14 mouse cellular contexts compared by ENCODE assay signal in genomic region chr1:137905566-137905965, GRCm38 (mm10).
DNase-seq lines count a peak whose midpoint lies in the region; ATAC-seq and TF ChIP-seq lines count a peak whose summit lies in the region.
"Had no signal": no experiment of that assay in that cellular context is flagged by ENCODE, and none has a peak within 500 bp of the region (broad histone marks: within the 10 kb centered on the region; RNA-seq: fewer than 3 reads in every experiment).

No protein-coding gene starts in this region.

- DNase-seq in left cerebral cortex, adult 2 months (ENCODE audit: extremely low spot score in 1 of 2, low spot score in 2 of 2) = no peak
- no peak for DNase-seq in left cerebral cortex, postnatal 14 days (ENCODE audit: low spot score in 2 of 2)
- DNase-seq in forebrain, embryonic 14.5 days (ENCODE audit: low spot score) = no peak
- DNase-seq in cerebellum, adult 18-20 months = no peak
- DNase-seq in layer of hippocampus, postnatal 14 days (ENCODE audit: low spot score in 2 of 2) = no peak
- no peak for DNase-seq in ovary, adult 18-20 months (ENCODE audit: low spot score)
- DNase-seq: gastrocnemius, postnatal 36 days; lung, adult 18-20 months; right cerebral cortex, postnatal 25 days had no signal

- no peaks in the 10 kb centered on the region for H3K27me3 ChIP-seq in forebrain, embryonic 14.5 days (replicated peaks; ENCODE audit: control insufficient read depth, insufficient read depth, low read length)
- H3K27me3 ChIP-seq: kidney, embryonic 15.5 days; stomach, embryonic 15.5 days had no signal

- no peaks in the 10 kb centered on the region for H3K9me3 ChIP-seq in forebrain, embryonic 14.5 days (replicated peaks; ENCODE audit: control insufficient read depth, low read length)
- H3K9me3 ChIP-seq: kidney, embryonic 15.5 days; stomach, embryonic 15.5 days had no signal

- H3K9ac ChIP-seq in forebrain, embryonic 14.5 days (ENCODE audit: low read length) = no peak overlapping the region
- H3K9ac ChIP-seq: kidney, embryonic 15.5 days; stomach, embryonic 15.5 days had no signal

- peaks cover 13% of the 10 kb centered on the region for H3K4me1 ChIP-seq in cortical plate, adult 2 months (ENCODE audit: control insufficient read depth, insufficient read depth, low read length)
- H3K4me1 ChIP-seq in forebrain, embryonic 14.5 days (ENCODE audit: control insufficient read depth, insufficient read depth, low read length) = peaks cover 36% of the 10 kb centered on the region
- H3K4me1 ChIP-seq: stomach, embryonic 15.5 days had no signal

- peak overlapping the region; percentile 10; the same call in 1 of the 2 replicates for H3K4me3 ChIP-seq in left cerebral cortex, adult 2 months
- H3K4me3 ChIP-seq in cortical plate, adult 2 months (ENCODE audit: insufficient read depth, low read length) = no peak overlapping the region
- H3K4me3 ChIP-seq in forebrain, embryonic 14.5 days (ENCODE audit: low read depth, low read length) = no peak overlapping the region
- H3K4me3 ChIP-seq: erythroblast, embryonic 14.5 days; kidney, embryonic 15.5 days; stomach, embryonic 15.5 days had no signal

- 0 out of 2 replicates have a peak, but pooled peaks cover 4% of the 10 kb centered on the region for H3K36me3 ChIP-seq in forebrain, embryonic 14.5 days (ENCODE audit: control insufficient read depth, insufficient read depth, low read length)
- H3K36me3 ChIP-seq: stomach, embryonic 15.5 days had no signal

- WGBS in forebrain, embryonic 14.5 days = 61% methylated on average over 5 of the region's 5 CpGs

- TF ChIP-seq POLR2A in cortical plate, adult 2 months (IDR thresholded peaks at IDR 0.05; ENCODE audit: extremely low read depth, insufficient read depth, low read length) = no peak

- peak overlapping the region; percentile 65 for H3K27ac ChIP-seq in left cerebral cortex, adult 2 months
- H3K27ac ChIP-seq in cortical plate, adult 2 months (ENCODE audit: insufficient read depth, low read length) = peak overlapping the region; percentile 53; the same call in 1 of the 2 replicates
- H3K27ac ChIP-seq in forebrain, embryonic 14.5 days (ENCODE audit: low read depth, low read length) = 0 out of 2 replicates have a peak overlapping the region, but pooled peaks have one; percentile 11
- H3K27ac ChIP-seq: kidney, embryonic 15.5 days; stomach, embryonic 15.5 days had no signal

- intact Hi-C loops in left cerebral cortex, adult 2 months (cut with DNase I) = no loop called here
- intact Hi-C loops in left cerebral cortex, postnatal 14 days (cut with DNase I) = no loop called here

- H3K4me2 ChIP-seq in forebrain, embryonic 14.5 days (ENCODE audit: low read length) = peak overlapping the region; percentile 31
- H3K4me2 ChIP-seq: kidney, embryonic 15.5 days; stomach, embryonic 15.5 days had no signal

- ATAC-seq in forebrain, embryonic 14.5 days = no peak
- 0 out of 2 replicates have a peak, but pooled peaks have one; percentile 28 for ATAC-seq in megakaryocyte-erythroid progenitor cell, adult 5-6 weeks (replicated peaks; ENCODE audit: low FRiP score, low TSS enrichment, poor library complexity, severe bottlenecking)

- TF ChIP-seq CTCF in left cerebral cortex, adult 2 months (IDR thresholded peaks at IDR 0.05) = no peak
- TF ChIP-seq CTCF in cortical plate, adult 2 months (IDR thresholded peaks at IDR 0.05; ENCODE audit: extremely low read depth, insufficient read depth, low read length) = no peak

Comparison
In these comparisons a context has a peak if more than half of its experiments do, and no peak if none do; other contexts are left out.
1. H3K27ac ChIP-seq: peak in every context shown above with its lines; median percentile 65 in left cerebral cortex, adult 2 months; 53 in cortical plate, adult 2 months; 11 in forebrain, embryonic 14.5 days.